Mouse (Mus musculus): ENCODE measurements around the gene Rnf214.

DNA sequence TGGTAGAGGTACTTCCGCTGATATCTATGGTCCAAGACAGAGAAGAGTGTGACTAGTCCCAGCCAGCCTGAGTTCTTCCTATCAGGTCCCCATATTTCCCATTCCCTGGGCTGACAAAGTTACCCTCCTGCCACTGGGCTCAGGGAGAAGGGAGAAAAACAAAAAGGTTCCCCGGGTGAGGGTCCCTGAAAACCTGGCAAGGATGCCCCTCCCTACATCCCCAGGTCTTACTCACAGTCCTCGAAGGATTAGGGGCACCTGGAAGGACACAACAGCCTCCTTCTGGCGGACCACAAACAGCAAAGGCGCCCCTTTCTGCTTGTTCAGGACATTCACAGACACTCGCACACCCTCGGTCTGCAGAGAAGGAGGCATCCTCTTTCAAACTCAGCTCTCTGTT, 46.2 kb upstream of the Rnf214 start:
- no peak for TF ChIP-seq CTCF (IDR thresholded peaks at IDR 0.05)
- TF ChIP-seq POLR2A (IDR thresholded peaks at IDR 0.05; ENCODE audit: insufficient read depth, low read depth, low read length): no peak
- TF ChIP-seq EP300 (IDR thresholded peaks at IDR 0.05; ENCODE audit: insufficient read depth, low read depth, low read length): no peak
